Mouse (Mus musculus) adrenal gland, postnatal 14 days (tissue): ENCODE data around the gene Slc46a1. TPM values are rescaled to one million over a fixed set of nuclear protein-coding genes. Genes with fewer than 3 reads are reported as not detected.

Source experiments
- DNase-seq: peaks from one replicate; pipeline ENCODE4 v3.0.0; 2021; ENCODE audit warnings: mixed read lengths
- total RNA-seq: library from RNA; stranded (reverse); gene quantifications from 2 replicates; pipeline ENCODE4 v1.2.3, GENCODE M21; 2021

Slc46a1 gene
- total RNA-seq, 1 experiment from 2014 or later, result 20.5 TPM

DNA sequence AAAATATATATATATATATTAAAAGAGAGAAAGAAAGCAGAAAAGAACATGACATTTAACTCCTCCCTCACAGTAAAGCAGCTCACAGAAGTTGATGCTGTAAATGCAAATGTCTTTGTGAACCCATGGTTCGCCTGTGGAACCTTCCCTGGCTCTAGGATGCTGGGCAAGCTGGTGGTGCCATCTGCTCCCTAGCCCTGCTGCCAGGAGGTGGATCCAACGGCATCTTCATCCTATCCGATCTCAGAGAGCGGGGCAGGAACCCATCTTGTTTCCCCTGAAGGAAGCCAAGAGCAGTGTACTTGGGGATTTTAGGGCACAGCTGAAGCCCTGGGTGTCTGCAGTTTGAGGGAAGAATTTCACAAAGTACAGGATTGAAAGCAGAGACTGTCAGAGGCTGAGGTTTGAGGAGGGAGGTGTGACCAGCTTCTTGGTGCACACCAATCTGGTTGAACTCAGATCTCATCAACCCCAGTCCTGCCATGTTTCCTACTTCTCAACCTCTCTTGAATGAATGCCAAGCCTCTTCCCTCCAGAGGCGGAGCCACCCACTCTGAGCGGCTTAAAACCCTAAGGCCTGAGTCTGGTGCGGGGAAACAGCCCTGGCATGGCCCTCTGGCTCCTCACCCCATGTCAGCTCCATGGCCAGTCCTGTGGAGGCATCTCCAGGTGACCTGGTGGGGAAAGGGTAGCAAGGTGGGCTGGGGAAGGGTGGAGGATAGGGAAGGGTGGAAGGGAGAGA is 37.6 kb downstream of the Slc46a1 start, which contains the start of gene Sebox:
Gene Sebox, plus strand, starts transcription at position 539 of the 742 bp plus-strand sequence.
- DNase-seq, result no peak

- no peak for DNase-seq
These were observed 39.9 kb downstream of the Slc46a1 start for GRCm38 (mm10) chr11:78505430-78505829.

DNA sequence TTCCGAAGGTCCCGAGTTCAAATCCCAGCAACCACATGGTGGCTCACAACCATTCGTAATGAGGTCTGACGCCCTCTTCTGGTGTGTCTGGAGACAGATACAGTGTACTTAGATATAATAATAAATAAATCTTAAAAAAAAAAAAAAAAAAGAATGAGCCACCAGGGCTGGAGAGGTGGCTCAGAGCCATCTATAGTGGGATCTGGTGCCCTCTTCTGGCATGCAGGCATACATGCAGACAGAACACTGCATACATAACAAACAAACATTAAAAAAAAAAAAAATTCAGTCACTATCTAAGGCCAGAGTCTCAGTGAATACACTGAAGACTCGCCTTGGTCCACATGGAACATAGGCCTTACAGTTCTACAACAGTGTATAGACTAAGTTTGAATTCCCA is 43.7 kb downstream of the Slc46a1 start:
- peak; percentile 60 for DNase-seq

DNA sequence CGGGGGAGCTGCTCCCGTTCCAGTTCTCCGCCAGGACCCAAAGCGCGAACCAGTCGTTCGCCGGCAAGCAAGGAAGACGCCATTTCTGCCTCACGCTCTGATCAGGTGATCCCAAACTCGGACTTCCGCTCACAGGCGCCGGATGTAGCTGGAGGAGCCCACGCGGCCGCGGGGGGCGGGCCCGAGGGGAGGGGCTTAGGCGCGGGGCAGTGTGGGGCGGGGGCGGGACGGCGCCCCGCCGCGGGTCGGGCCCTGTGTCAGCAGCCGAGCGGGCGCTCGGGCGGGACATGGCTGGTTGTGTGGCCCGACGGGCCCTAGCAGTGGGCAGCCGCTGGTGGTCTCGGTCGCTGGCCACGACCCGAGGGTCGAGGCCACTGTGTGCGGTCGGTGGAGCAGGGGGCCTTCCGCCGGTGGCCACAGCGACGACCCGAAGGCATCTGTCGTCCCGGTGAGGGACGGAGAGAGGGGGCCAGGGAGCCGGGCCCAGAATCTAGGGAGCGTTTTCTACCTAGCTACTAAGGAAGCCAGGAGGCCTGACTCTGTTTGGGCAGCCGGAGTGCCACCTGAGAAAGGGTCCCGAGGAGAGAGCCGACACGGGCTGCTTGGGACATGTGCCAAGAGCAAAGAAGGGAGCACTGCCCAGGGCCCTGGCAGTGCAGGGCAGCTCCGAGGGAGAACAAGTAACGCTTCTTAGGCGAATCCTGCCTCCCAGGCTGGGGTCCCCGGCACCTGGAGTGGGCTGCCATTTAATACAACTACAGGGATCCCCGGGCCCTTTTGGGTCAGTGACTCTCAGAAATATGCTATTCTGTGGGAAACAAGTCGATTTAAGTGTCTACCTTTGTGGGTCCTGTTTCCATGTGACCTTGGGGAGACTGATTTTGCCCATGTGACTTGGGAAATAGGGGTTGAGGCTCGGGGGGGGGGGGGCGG is 46.8 kb downstream of the Slc46a1 start, which contains the start of the genes Tmem199 and Poldip2:
Gene Tmem199, minus strand, starts transcription at position 148 of the 933 bp plus-strand sequence.
Gene Poldip2, plus strand, starts transcription at position 169 of the 933 bp plus-strand sequence.
- DNase-seq, result peak; percentile 96

- no peak for DNase-seq
These were observed 47.8 kb downstream of the Slc46a1 start for GRCm38 (mm10) chr11:78513106-78513790.

DNA sequence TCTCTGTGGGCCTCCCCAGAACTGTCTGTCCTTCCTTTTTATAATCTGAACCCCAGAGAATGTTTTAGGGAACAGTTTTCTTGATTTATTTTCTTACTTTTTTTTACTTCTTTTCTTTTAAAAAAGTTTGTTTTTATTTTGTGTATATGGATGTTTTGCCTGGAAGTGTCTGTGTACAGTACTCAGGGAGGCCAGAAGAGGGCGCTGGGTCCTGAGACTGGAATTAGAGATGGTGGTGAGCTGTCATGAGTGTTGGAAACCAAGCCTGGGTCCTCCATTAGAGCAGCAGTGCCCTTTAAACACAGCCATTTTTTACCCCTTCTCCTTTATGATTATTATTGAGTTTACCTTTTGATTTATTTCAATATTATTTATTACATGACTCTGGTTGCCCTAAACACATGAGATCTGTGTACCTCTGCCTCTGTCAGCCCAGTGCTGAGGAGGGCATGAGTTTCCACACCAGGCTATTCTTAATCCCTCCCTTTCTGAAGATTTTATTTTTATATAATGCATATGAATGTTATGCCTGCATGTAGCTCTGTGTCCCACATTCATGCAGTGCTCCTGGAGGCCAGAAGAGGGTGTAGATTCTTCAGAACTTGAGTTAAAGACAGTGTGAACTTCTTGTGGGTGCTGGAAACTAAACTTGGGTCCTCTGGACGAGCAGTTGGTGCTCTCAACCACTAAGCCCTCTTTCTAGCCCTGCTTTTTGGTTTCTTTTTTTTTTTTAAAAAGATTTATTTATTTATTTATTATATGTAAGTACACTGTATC is 50.2 kb downstream of the Slc46a1 start:
- no peak for DNase-seq

GRCm38 (mm10) chr11:78518931-78519330 is 53.4 kb downstream of the Slc46a1 start:
- DNase-seq, result no peak

Other genes starting within 250 kb of the Slc46a1 start
- gene Sdf2, start 220.0 kb upstream of the Slc46a1 start, total RNA-seq, result 75.3 and 78.8 TPM in 2 replicates
- 60.1 and 65.4 TPM in 2 replicates for gene Supt6, start 219.7 kb upstream of the Slc46a1 start, total RNA-seq
- 146 and 153 TPM in 2 replicates for gene 2610507B11Rik, start 203.9 kb upstream of the Slc46a1 start, total RNA-seq
- gene BC030499, start 174.9 kb upstream of the Slc46a1 start, total RNA-seq, result 0.41 and 0.83 TPM in 2 replicates
- 9.7 and 12.4 TPM in 2 replicates for gene Spag5, start 164.2 kb upstream of the Slc46a1 start, total RNA-seq
- gene Aldoc, start 142.7 kb upstream of the Slc46a1 start, total RNA-seq, result 8.8 and 9.2 TPM in 2 replicates
- gene Pigs, start 137.3 kb upstream of the Slc46a1 start, total RNA-seq, result 43.0 and 47.6 TPM in 2 replicates
- 24.4 and 26.8 TPM in 2 replicates for gene Unc119, start 122.2 kb upstream of the Slc46a1 start, total RNA-seq
- gene Foxn1, start 79.1 kb upstream of the Slc46a1 start, total RNA-seq, result 0.15 TPM in 1 of 2 replicates, not detected in the other
- gene Slc13a2, start 43.5 kb upstream of the Slc46a1 start, total RNA-seq, result not detected in 2 replicates
- gene Sarm1, start 32.1 kb downstream of the Slc46a1 start, total RNA-seq, result 3.3 and 4.9 TPM in 2 replicates
- gene Vtn, start 33.4 kb downstream of the Slc46a1 start, total RNA-seq, result 23.9 and 283 TPM in 2 replicates
- gene Sebox, start 37.8 kb downstream of the Slc46a1 start, total RNA-seq, result not detected in 2 replicates
- gene Tmem199, start 46.5 kb downstream of the Slc46a1 start, total RNA-seq, result 26.3 and 29.6 TPM in 2 replicates
- gene Poldip2, start 46.5 kb downstream of the Slc46a1 start, total RNA-seq, result 177 and 186 TPM in 2 replicates
- 47.9 and 49.4 TPM in 2 replicates for gene Tnfaip1, start 70.6 kb downstream of the Slc46a1 start, total RNA-seq
- 81.5 and 90.2 TPM in 2 replicates for gene Ift20, start 70.7 kb downstream of the Slc46a1 start, total RNA-seq
- 34.1 and 45.0 TPM in 2 replicates for gene Tmem97, start 85.1 kb downstream of the Slc46a1 start, total RNA-seq
- gene Nlk, start 231.7 kb downstream of the Slc46a1 start, total RNA-seq, result 51.7 and 53.0 TPM in 2 replicates